Mouse (Mus musculus): ENCODE measurements around the gene Emid1. TPM values are rescaled to one million over a fixed set of nuclear protein-coding genes. Genes with fewer than 3 reads are reported as not detected.

Emid1 gene
- total and polyA plus RNA-seq, 3 experiments, result not detected

DNA sequence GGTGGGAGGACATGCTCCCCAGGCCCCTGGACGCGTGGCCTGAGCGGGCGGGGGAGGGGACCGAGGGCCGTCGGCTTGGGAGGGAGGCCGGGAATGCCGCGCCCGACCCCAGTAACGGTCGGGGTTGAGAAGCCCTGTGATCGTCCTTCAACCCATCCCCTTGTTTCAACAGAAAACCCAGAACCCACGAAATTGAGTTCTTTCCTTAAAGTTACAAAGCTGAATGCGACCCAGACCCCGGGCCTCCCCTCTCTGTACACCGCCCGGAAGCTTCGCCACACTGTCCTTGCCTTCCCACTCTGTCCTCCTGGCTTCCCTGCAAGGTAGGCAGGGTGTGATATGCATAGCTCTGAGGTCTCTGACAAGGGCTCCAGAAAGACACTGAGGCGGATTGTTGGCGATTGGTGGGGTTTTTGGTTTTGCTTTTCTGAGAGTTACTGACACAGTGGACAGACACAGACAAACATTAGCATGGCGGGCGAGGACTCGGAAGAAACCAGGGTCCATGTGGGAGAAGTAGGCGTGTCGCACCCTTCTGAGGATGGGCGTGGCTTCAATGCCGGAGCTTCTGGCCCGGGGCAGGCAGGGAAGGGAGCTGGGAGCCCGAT is 52.4 kb downstream of the Emid1 start:
- Histone ChIP-seq H3K4me1 (ENCODE audit: control insufficient read depth in 1 of 2, insufficient read depth in 2 of 2) (peaks cover 7 to 35% of the 10 kb centered on the region in 2 experiments; a peak in 3 of 4 replicates), H3K27me3 (replicated peaks) (no peaks in the 10 kb centered on the region), H3K9ac (ENCODE audit: insufficient read depth, low read depth) (peak overlapping the region; percentile 98), H3K9me3 (replicated peaks; ENCODE audit: low read length) (no peaks in the 10 kb centered on the region), H3K36me3 (replicated peaks in 1 of 2; ENCODE audit: control insufficient read depth in 1 of 2, insufficient read depth in 1 of 2, low read length in 1 of 2) (peaks cover 14 to 42% of the 10 kb centered on the region in 2 experiments), H3K4me3 (replicated peaks in 1 of 3; ENCODE audit: low read depth in 2 of 3, low read length in 2 of 3, poor library complexity in 1 of 3) (peak overlapping the region; percentile 74 to 94 (median 85)), H3K79me2 (replicated peaks; ENCODE audit: control insufficient read depth, extremely low read depth, insufficient read depth, poor library complexity, severe bottlenecking) (peaks cover 42% of the 10 kb centered on the region), H3K4me2 (ENCODE audit: insufficient read depth, low read depth, poor library complexity, severe bottlenecking) (peak overlapping the region; percentile 57), H3K27ac (ENCODE audit: insufficient read depth, low read depth) (peak overlapping the region; percentile 75)
- TF ChIP-seq NELFE (IDR thresholded peaks at IDR 0.05; ENCODE audit: low read depth, low read length) (peak; percentile 84), KAT2A (IDR thresholded peaks at IDR 0.05; ENCODE audit: insufficient replicate concordance, low read length) (no peak), E2F4 (IDR thresholded peaks at IDR 0.05; ENCODE audit: insufficient replicate concordance, low read depth, low read length) (no peak), CHD1 (IDR thresholded peaks at IDR 0.05; ENCODE audit: low read depth, low read length) (no peak), ZC3H11A (IDR thresholded peaks at IDR 0.05; ENCODE audit: low read depth, low read length) (no peak), MAFK (IDR thresholded peaks at IDR 0.05; ENCODE audit: insufficient replicate concordance, low read length) (no peak), ZKSCAN1 (IDR thresholded peaks at IDR 0.05; ENCODE audit: borderline replicate concordance, low read depth, low read length) (no peak), CTCF (conservative IDR thresholded peaks at IDR 0.05 in 1 of 2, IDR thresholded peaks at IDR 0.05 in 1 of 2; ENCODE audit: low read depth in 2 of 2, low read length in 2 of 2) (no peak), BHLHE40 (IDR thresholded peaks at IDR 0.05; ENCODE audit: low read depth, low read length) (no peak), PAX5 (IDR thresholded peaks at IDR 0.05; ENCODE audit: low read length) (no peak), RCOR1 (conservative IDR thresholded peaks at IDR 0.05; ENCODE audit: low read depth, low read length) (no peak), MAX (IDR thresholded peaks at IDR 0.05; ENCODE audit: low read length) (peak; percentile 81; the same call in 1 of the 2 replicates), UBTF (IDR thresholded peaks at IDR 0.05; ENCODE audit: low read depth, low read length) (no peak), SIN3A (IDR thresholded peaks at IDR 0.05; ENCODE audit: low read length) (no peak; the same call in 1 of the 2 replicates), POLR2AphosphoS2 (IDR thresholded peaks at IDR 0.05; ENCODE audit: low read depth, low read length) (peak; percentile 91), TCF12 (IDR thresholded peaks at IDR 0.05; ENCODE audit: low read depth, low read length) (peak; percentile 54; the same call in 1 of the 2 replicates), MAZ (IDR thresholded peaks at IDR 0.05; ENCODE audit: low read depth, low read length) (no peak), IRF4 (IDR thresholded peaks at IDR 0.05; ENCODE audit: low read depth, low read length) (no peak; the same call in 1 of the 2 replicates), ZMIZ1 (IDR thresholded peaks at IDR 0.05; ENCODE audit: low read depth, low read length) (no peak), TBP (conservative IDR thresholded peaks at IDR 0.05; ENCODE audit: low read depth, low read length) (peak; percentile 84), POLR2A (IDR thresholded peaks at IDR 0.05; ENCODE audit: low read depth, low read length) (peak; percentile 88), USF2 (conservative IDR thresholded peaks at IDR 0.05; ENCODE audit: low read depth, low read length) (no peak; the same call in 1 of the 2 replicates), EP300 (IDR thresholded peaks at IDR 0.05; ENCODE audit: low read length) (no peak), ELF1 (IDR thresholded peaks at IDR 0.05; ENCODE audit: low read depth, low read length) (no peak), CHD2 (IDR thresholded peaks at IDR 0.05; ENCODE audit: low read length) (no peak), HCFC1 (IDR thresholded peaks at IDR 0.05; ENCODE audit: low read depth, low read length) (no peak; the same call in 1 of the 2 replicates), NRF1 (IDR thresholded peaks at IDR 0.05; ENCODE audit: low read depth, low read length) (no peak), USF1 (IDR thresholded peaks at IDR 0.05; ENCODE audit: low read depth, low read length) (no peak), MXI1 (IDR thresholded peaks at IDR 0.05; ENCODE audit: low read depth, low read length) (peak; percentile 91; the same call in 1 of the 2 replicates), MEF2A (IDR thresholded peaks at IDR 0.05; ENCODE audit: borderline replicate concordance, low read depth, low read length) (no peak), GABPA (IDR thresholded peaks at IDR 0.05; ENCODE audit: insufficient replicate concordance, low read depth, low read length) (no peak), ETS1 (conservative IDR thresholded peaks at IDR 0.05; ENCODE audit: low read depth, low read length) (no peak), SMC3 (IDR thresholded peaks at IDR 0.05; ENCODE audit: low read depth, low read length) (no peak), MYC (IDR thresholded peaks at IDR 0.05; ENCODE audit: low read depth, low read length) (peak; percentile 93), RAD21 (IDR thresholded peaks at IDR 0.05; ENCODE audit: low read depth, low read length) (no peak), JUND (conservative IDR thresholded peaks at IDR 0.05; ENCODE audit: low read depth, low read length) (no peak), ZNF384 (IDR thresholded peaks at IDR 0.05; ENCODE audit: low read depth, low read length) (no peak), JUN (IDR thresholded peaks at IDR 0.05; ENCODE audit: insufficient read depth, low read depth, low read length) (no peak)
- DNase-seq (ENCODE audit: extremely low read depth), result peak; percentile 94
- in situ Hi-C loops (cut with MboI; ENCODE audit: low pct_ligation_motif_present, low pct_unique_long_range_greater_than_20kb, low sequenced_read_pairs), result loop anchor here (5.0 kb wide), 1 partner anchor 37 kb away; no protein-coding TSS in a partner anchor
- dilution Hi-C loops (cut with MboI; ENCODE audit: extremely low pct_ligation_motif_present, extremely low pct_unique_long_range_greater_than_20kb, low sequenced_read_pairs), result no loop called here
